Mouse (Mus musculus) liver, embryonic 11.5 days (tissue): ENCODE measurements around the gene Hdac4. TPM values are rescaled to one million over a fixed set of nuclear protein-coding genes. Genes with fewer than 3 reads are reported as not detected.

ENCODE experiments used
- ATAC-seq: fragments of 200-750 bp; cut with Nextera tagmentation; replicated peaks from 2 replicates; pipeline ENCODE4 v1.8.0; 2017; ENCODE audit warnings: moderate number of reproducible peaks, mild to moderate bottlenecking, moderate TSS enrichment, moderate library complexity; ENCODE audit not compliant: low FRiP score
- DNase-seq: peaks from one replicate; pipeline ENCODE4 v3.0.0-alpha.2; 2017; ENCODE audit warnings: low spot score
- H3K27ac ChIP-seq: fragments of 300-500 bp; sonication (generic); 2 replicates; pipeline ENCODE4 v1.5.1; 2014; ENCODE audit warnings: mild to moderate bottlenecking, low read depth, low read length, control low read depth
- H3K27me3 ChIP-seq: fragments of 300-500 bp; sonication (generic); replicated peaks from 2 replicates; pipeline ENCODE4 v1.6.1; 2014; ENCODE audit warnings: low read length, mixed read lengths; ENCODE audit not compliant: control insufficient read depth, insufficient read depth
- H3K36me3 ChIP-seq: fragments of 300-500 bp; sonication (generic); 2 replicates; pipeline ENCODE4 v1.6.1; 2014; ENCODE audit warnings: mild to moderate bottlenecking, low read length, moderate library complexity, mixed read lengths; ENCODE audit not compliant: control insufficient read depth, insufficient read depth
- H3K4me1 ChIP-seq: fragments of 300-500 bp; sonication (generic); replicated peaks from 2 replicates; pipeline ENCODE4 v1.6.1; 2014; ENCODE audit warnings: low read length, mixed read lengths; ENCODE audit not compliant: control insufficient read depth, insufficient read depth
- H3K4me2 ChIP-seq: fragments of 300-500 bp; sonication (generic); 2 replicates; pipeline ENCODE4 v1.6.1; 2014; ENCODE audit warnings: mild to moderate bottlenecking, control low read depth, moderate library complexity
- H3K4me3 ChIP-seq: fragments of 300-500 bp; sonication (generic); 2 replicates; pipeline ENCODE4 v1.5.1; 2014; ENCODE audit warnings: low read depth, low read length, control low read depth
- H3K9ac ChIP-seq: fragments of 300-500 bp; sonication (generic); 2 replicates; pipeline ENCODE4 v1.6.1; 2014; ENCODE audit warnings: low read depth, low read length, control low read depth
- H3K9me3 ChIP-seq: fragments of 300-500 bp; sonication (generic); 2 replicates; pipeline ENCODE4 v1.6.1; 2016; ENCODE audit warnings: low read length, inconsistent platforms, mixed read lengths; ENCODE audit not compliant: control insufficient read depth
- WGBS: fragments of 180-500 bp; shearing (Covaris S2); extraction: QIAGEN DNeasy Blood & Tissue Kit; methylation state at CpG from one replicate; pipeline ENCODE4 v1.1.7; 2014; 5-methylcytosine and 5-hydroxymethylcytosine counted together
- polyA plus RNA-seq: library from polyadenylated mRNA; unstranded; fragments of >200 nt; fragmentation: Nextera tagmentation; extraction: Ambion mirVana; gene quantifications from 2 replicates; pipeline ENCODE4 v1.2.1, GENCODE M21; 2014

The Hdac4 gene
- polyA plus RNA-seq, result 11.7 and 12.0 TPM in 2 replicates

DNA sequence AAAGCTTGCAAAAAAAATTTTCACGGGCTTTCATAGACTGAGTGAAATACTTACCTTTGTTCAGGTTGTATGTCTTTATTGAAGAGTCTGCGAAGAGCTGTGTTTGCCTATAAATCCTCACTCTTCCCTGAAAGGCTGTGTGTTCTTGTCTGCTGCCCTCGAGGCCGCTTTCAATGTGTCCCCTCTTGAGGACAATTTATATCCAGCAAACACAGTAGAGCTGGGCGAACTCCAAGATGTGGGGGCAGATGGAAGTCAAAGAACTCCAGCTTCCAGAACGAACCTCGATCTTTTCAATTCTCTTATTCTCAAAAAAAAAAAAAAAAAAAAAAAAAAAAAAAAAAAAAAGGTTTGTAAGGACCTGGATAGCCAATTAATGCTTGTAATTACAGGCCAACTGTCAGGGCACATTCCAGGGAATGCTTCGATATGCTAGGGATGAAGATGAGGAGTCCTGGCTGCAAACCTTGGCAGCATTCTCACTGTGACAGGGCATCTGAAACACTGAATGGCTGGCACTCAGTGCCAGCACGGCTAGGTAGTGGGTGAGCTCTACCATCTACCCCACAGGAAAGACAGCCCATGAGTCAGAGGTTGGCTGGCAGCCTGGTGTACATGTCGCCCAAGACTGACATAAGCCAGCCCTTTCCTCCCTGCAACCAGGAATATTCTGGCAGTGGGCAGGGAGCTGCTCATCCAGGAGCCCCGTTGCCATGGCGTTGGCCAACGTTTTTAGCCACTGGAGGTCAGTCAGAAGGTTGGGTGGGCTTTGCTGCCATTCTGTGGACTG lies at the start of gene Hdac4:
Hdac4 (minus strand) TSS at position 340 of the 790 bp plus-strand sequence.
- Histone ChIP-seq H3K4me1 (no peaks in the 10 kb centered on the region), H3K27me3 (no peaks in the 10 kb centered on the region), H3K4me2 (no peak within 1 kb of the TSS), H3K4me3 (no peak within 1 kb of the TSS), H3K27ac (no peak within 1 kb of the TSS), H3K9me3 (no peaks in the 10 kb centered on the region), H3K9ac (no peak within 1 kb of the TSS), H3K36me3 (no peaks in the 10 kb centered on the region)
- ATAC-seq (no peak), DNase-seq (no peak)
- WGBS, result 75% methylated on average over 13 of the region's 13 CpGs

- no peaks in the 10 kb centered on the region for H3K4me1 ChIP-seq
- DNase-seq (no peak), ATAC-seq (no peak)
- 91% methylated on average over 8 of the region's 8 CpGs for WGBS
- no peak overlapping the region for H3K4me3 ChIP-seq
- H3K9ac ChIP-seq, result no peak overlapping the region
- no peaks in the 10 kb centered on the region for H3K36me3 ChIP-seq
- no peak overlapping the region for H3K27ac ChIP-seq
- no peaks in the 10 kb centered on the region for H3K27me3 ChIP-seq
- H3K9me3 ChIP-seq, result no peaks in the 10 kb centered on the region
- no peak overlapping the region for H3K4me2 ChIP-seq
Observed at GRCm38 (mm10) chr1:92243549-92243948, 48.0 kb upstream of the Hdac4 start.

GRCm38 (mm10) chr1:92240072-92240471 lies 44.6 kb upstream of the Hdac4 start:
- 77% methylated on average over 4 of the region's 4 CpGs for WGBS
- H3K4me3 ChIP-seq, result no peak overlapping the region
- ATAC-seq, result no peak
- H3K27me3 ChIP-seq, result no peaks in the 10 kb centered on the region
- H3K4me1 ChIP-seq, result no peaks in the 10 kb centered on the region
- H3K36me3 ChIP-seq, result no peaks in the 10 kb centered on the region
- no peaks in the 10 kb centered on the region for H3K9me3 ChIP-seq
- DNase-seq, result no peak
- no peak overlapping the region for H3K9ac ChIP-seq
- H3K27ac ChIP-seq, result no peak overlapping the region
- no peak overlapping the region for H3K4me2 ChIP-seq

GRCm38 (mm10) chr1:92235600-92235999 lies 40.1 kb upstream of the Hdac4 start:
- H3K27me3 ChIP-seq, result no peaks in the 10 kb centered on the region
- WGBS, result 81% methylated on average over 4 of the region's 4 CpGs
- no peaks in the 10 kb centered on the region for H3K4me1 ChIP-seq
- H3K9me3 ChIP-seq, result no peaks in the 10 kb centered on the region
- H3K9ac ChIP-seq, result no peak overlapping the region
- no peak overlapping the region for H3K4me2 ChIP-seq
- ATAC-seq (no peak), DNase-seq (no peak)
- H3K4me3 ChIP-seq, result no peak overlapping the region
- H3K36me3 ChIP-seq, result no peaks in the 10 kb centered on the region
- no peak overlapping the region for H3K27ac ChIP-seq

- no peak for DNase-seq
- H3K9me3 ChIP-seq, result no peaks in the 10 kb centered on the region
- 53% methylated on average over 2 of the region's 2 CpGs for WGBS
- no peak overlapping the region for H3K4me3 ChIP-seq
- no peak overlapping the region for H3K4me2 ChIP-seq
- no peaks in the 10 kb centered on the region for H3K36me3 ChIP-seq
- H3K27me3 ChIP-seq, result no peaks in the 10 kb centered on the region
- no peak for ATAC-seq
- no peak overlapping the region for H3K9ac ChIP-seq
- no peak overlapping the region for H3K27ac ChIP-seq
- H3K4me1 ChIP-seq, result no peaks in the 10 kb centered on the region
Observed at GRCm38 (mm10) chr1:92225297-92225696, 29.8 kb upstream of the Hdac4 start.

DNA sequence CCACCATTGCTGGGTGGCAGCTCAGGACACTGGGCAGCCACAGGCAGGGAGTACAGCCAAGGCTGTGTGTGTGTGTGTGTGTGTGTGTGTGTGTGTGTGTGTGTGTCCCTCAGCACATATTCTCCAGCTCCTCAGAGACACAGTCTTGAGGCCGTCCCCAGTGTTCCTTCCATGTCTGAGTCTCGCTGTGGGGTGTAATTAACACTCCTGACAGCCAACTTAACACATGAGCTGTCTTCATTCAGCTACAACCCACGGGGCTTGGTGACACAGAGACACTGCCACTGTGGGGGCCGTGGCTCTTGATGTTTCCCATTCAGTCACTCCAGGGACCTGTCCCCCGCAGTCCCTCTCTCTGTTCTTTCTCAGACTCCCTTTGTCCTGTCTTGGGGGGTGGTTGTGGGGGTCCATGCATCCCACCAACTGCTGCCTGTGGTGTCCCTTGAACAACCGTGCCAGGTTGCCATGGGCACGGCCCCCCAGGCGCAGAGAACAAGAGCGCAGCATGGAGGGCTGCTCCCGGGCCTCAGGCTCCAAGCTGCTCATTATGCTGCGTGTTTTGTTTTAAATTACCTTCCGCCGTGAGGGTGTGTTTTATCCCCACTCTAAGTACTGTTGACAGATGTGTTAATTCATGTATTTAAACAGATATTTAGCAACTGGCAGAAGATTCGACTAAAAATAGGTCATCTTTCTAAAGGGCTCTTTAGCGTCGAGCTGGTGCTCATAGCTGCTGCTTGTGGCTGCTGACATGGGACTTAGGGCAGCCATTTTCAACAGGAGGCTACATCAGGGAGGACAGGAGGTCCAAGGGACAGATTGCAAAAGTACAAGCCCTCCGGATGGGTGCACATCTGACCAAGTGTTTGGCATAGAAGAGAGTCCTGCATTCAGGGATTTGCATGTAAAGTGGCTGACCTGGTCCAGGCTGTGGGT lies 28.7 kb upstream of the Hdac4 start:
- ATAC-seq (no peak), DNase-seq (no peak)
- WGBS, result 64% methylated on average over 17 of the region's 17 CpGs
- Histone ChIP-seq H3K27ac (no peak overlapping the region), H3K4me3 (no peak overlapping the region), H3K27me3 (no peaks in the 10 kb centered on the region), H3K36me3 (no peaks in the 10 kb centered on the region), H3K9me3 (no peaks in the 10 kb centered on the region), H3K4me2 (no peak overlapping the region), H3K4me1 (no peaks in the 10 kb centered on the region), H3K9ac (no peak overlapping the region)

DNA sequence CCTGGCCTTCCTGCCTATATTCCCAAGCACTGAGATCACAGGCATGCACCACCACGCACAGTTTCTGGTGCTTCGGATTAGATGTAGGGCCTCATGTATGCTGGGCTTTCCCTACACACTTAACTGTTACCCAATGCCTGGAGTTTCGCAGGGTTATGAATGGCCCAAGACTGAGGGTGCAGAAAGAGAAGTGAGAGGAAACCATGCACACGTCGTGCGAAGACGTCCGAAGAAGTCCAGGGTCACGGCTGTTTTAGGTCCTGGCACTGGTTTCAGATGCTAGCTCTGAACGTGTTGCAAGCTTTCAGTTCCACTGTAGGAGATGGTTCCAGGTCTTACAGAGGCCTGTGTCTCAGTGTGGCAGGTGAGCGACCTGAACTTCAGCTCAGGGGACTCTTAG lies 21.2 kb upstream of the Hdac4 start:
- Histone ChIP-seq H3K4me2 (no peak overlapping the region), H3K9ac (no peak overlapping the region), H3K4me1 (no peaks in the 10 kb centered on the region), H3K27ac (no peak overlapping the region), H3K4me3 (no peak overlapping the region), H3K36me3 (no peaks in the 10 kb centered on the region), H3K9me3 (no peaks in the 10 kb centered on the region), H3K27me3 (no peaks in the 10 kb centered on the region)
- WGBS, result 79% methylated on average over 11 of the region's 11 CpGs
- ATAC-seq (no peak), DNase-seq (no peak)

DNA sequence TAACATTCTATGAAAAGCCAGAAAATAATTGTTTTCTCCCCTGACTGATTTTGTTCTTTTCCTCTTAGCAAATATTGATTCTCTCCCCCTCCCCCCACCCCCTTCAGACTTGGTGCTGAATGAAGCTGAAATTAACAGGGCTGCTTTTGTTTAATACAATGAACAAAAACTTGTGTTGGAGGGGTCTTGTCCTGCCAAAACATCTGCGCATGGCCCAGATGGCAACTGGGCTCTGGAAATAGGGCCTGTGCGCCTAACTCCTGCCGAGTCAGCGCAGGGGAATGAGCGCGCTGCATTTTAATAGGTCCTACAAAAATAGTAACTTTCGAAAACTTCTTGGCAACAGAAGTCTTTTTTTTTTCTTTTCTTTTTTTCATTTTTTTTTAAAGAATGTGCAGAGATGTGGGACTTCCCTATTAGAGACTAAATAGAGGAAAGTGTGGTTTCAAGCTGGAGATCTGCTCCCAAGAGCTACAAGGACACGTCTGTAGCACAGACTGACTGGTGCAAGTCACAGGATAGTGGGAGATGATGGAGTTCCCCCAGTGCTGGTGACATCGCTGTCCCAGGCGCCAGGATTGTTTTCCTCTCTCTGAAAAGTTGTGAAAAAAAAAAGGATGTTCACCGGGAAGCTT lies 20.6 kb upstream of the Hdac4 start:
- no peaks in the 10 kb centered on the region for H3K27me3 ChIP-seq
- ATAC-seq (no peak), DNase-seq (no peak)
- no peaks in the 10 kb centered on the region for H3K4me1 ChIP-seq
- H3K9ac ChIP-seq, result no peak overlapping the region
- H3K4me2 ChIP-seq, result no peak overlapping the region
- no peak overlapping the region for H3K4me3 ChIP-seq
- no peaks in the 10 kb centered on the region for H3K36me3 ChIP-seq
- no peaks in the 10 kb centered on the region for H3K9me3 ChIP-seq
- 74% methylated on average over 11 of the region's 11 CpGs for WGBS
- H3K27ac ChIP-seq, result no peak overlapping the region
